Mouse (Mus musculus) CH12.LX (cell line): ENCODE results near the gene 6030408B16Rik. TPM values are rescaled to one million over a fixed set of nuclear protein-coding genes. Genes with fewer than 3 reads are reported as not detected.

Experiments
- DNase-seq: peaks from one replicate; pipeline ENCODE4 v3.0.0-alpha.2; 2013; ENCODE audit errors: extremely low read depth
- H3K27ac ChIP-seq: 2 replicates; pipeline ENCODE4 v1.5.1; 2012; ENCODE audit warnings: low read depth, mild to moderate bottlenecking, control low read depth, moderate library complexity; ENCODE audit not compliant: insufficient read depth
- H3K27me3 ChIP-seq: replicated peaks from 2 replicates; pipeline ENCODE3; 2012; ENCODE audit warnings: inconsistent platforms
- H3K36me3 ChIP-seq, 2 experiments: replicated peaks in 1 of 2; 2 replicates each; pipeline versions ENCODE3 to v1.6.1; 2012; ENCODE audit warnings: inconsistent platforms in 1 of 2, low read length in 1 of 2, mild to moderate bottlenecking in 1 of 2, mixed read lengths in 1 of 2, moderate library complexity in 1 of 2; ENCODE audit not compliant: control insufficient read depth in 1 of 2, insufficient read depth in 1 of 2
- H3K4me1 ChIP-seq, 2 experiments: 2 replicates each; pipeline ENCODE4 v1.6.1; 2012; ENCODE audit warnings: inconsistent platforms in 1 of 2, moderate library complexity in 1 of 2; ENCODE audit not compliant: insufficient read depth in 2 of 2, control insufficient read depth in 1 of 2
- H3K4me2 ChIP-seq: 2 replicates; pipeline ENCODE4 v1.6.1; 2012; ENCODE audit warnings: low read depth, mild to moderate bottlenecking, control low read depth; ENCODE audit not compliant: poor library complexity, insufficient read depth, severe bottlenecking
- H3K4me3 ChIP-seq, 3 experiments: fragments of 150-350 bp in 1 of 3; sonication (generic) in 1 of 3; replicated peaks in 1 of 3; 2 replicates each; pipeline versions ENCODE3 to v1.5.1; 2011 to 2012; ENCODE audit warnings: low read depth in 2 of 3, low read length in 2 of 3, mild to moderate bottlenecking in 2 of 3, moderate library complexity in 2 of 3, control low read depth in 1 of 3, improper control_type of control experiment in 1 of 3, inconsistent platforms in 1 of 3, mixed read lengths in 1 of 3; ENCODE audit not compliant: poor library complexity in 1 of 3
- H3K79me2 ChIP-seq: replicated peaks from 2 replicates; pipeline ENCODE4 v1.6.1; 2012; ENCODE audit warnings: mild to moderate bottlenecking, moderate library complexity; ENCODE audit not compliant: control insufficient read depth, poor library complexity, insufficient read depth, severe bottlenecking; ENCODE audit errors: extremely low read depth
- H3K9ac ChIP-seq: 2 replicates; pipeline ENCODE4 v1.6.1; 2012; ENCODE audit warnings: low read depth, mild to moderate bottlenecking, control low read depth, moderate library complexity; ENCODE audit not compliant: insufficient read depth
- H3K9me3 ChIP-seq: replicated peaks from 2 replicates; pipeline ENCODE3; 2012; ENCODE audit warnings: low read length, inconsistent platforms, mixed read lengths
- BHLHE40 ChIP-seq: IDR thresholded peaks from 2 replicates; pipeline ENCODE4 v1.6.1; 2011; ENCODE audit warnings: mild to moderate bottlenecking, low read depth, low read length, improper control_type of control experiment
- CHD1 ChIP-seq: IDR thresholded peaks from 2 replicates; pipeline ENCODE4 v1.6.1; 2012; ENCODE audit warnings: low read depth, low read length, improper control_type of control experiment, inconsistent platforms
- CHD2 ChIP-seq: IDR thresholded peaks from 2 replicates; pipeline ENCODE4 v1.6.1; 2011; ENCODE audit warnings: low read length, improper control_type of control experiment
- CTCF ChIP-seq, 2 experiments: IDR thresholded peaks in 1 of 2; conservative IDR thresholded peaks in 1 of 2; 2 replicates each; pipeline ENCODE4 v1.5.1; 2011 to 2012; ENCODE audit warnings: low read depth in 2 of 2, low read length in 2 of 2, improper control_type of control experiment in 1 of 2, inconsistent platforms in 1 of 2, mild to moderate bottlenecking in 1 of 2, moderate library complexity in 1 of 2
- ETS1 ChIP-seq: conservative IDR thresholded peaks from 2 replicates; pipeline ENCODE4 v1.6.1; 2012; ENCODE audit warnings: low read depth, mild to moderate bottlenecking, inconsistent platforms, low read length, improper control_type of control experiment, moderate library complexity
- HCFC1 ChIP-seq: IDR thresholded peaks from 2 replicates; pipeline ENCODE4 v1.6.1; 2012; ENCODE audit warnings: low read depth, mild to moderate bottlenecking, inconsistent platforms, low read length, improper control_type of control experiment
- JUN ChIP-seq: IDR thresholded peaks from 2 replicates; pipeline ENCODE4 v1.6.1; 2011; ENCODE audit warnings: low read depth, mild to moderate bottlenecking, low read length, improper control_type of control experiment, moderate library complexity; ENCODE audit not compliant: insufficient read depth
- JUND ChIP-seq: conservative IDR thresholded peaks from 2 replicates; pipeline ENCODE4 v1.6.1; 2011; ENCODE audit warnings: low read depth, low read length, improper control_type of control experiment
- MEF2A ChIP-seq: IDR thresholded peaks from 2 replicates; pipeline ENCODE4 v1.6.1; 2014; ENCODE audit warnings: low read depth, mild to moderate bottlenecking, inconsistent platforms, low read length, improper control_type of control experiment, borderline replicate concordance
- MYC ChIP-seq: IDR thresholded peaks from 2 replicates; pipeline ENCODE4 v1.6.1; 2011; ENCODE audit warnings: low read depth, mild to moderate bottlenecking, improper control_type of control experiment, low read length
- NRF1 ChIP-seq: IDR thresholded peaks from 2 replicates; pipeline ENCODE4 v1.6.1; 2014; ENCODE audit warnings: low read depth, mild to moderate bottlenecking, inconsistent platforms, low read length, improper control_type of control experiment, moderate library complexity
- PAX5 ChIP-seq: IDR thresholded peaks from 2 replicates; pipeline ENCODE4 v1.6.1; 2012; ENCODE audit warnings: low read length, inconsistent platforms, mixed read lengths
- POLR2A ChIP-seq: IDR thresholded peaks from 2 replicates; pipeline ENCODE4 v1.6.1; 2011; ENCODE audit warnings: low read depth, mild to moderate bottlenecking, improper control_type of control experiment, low read length
- RCOR1 ChIP-seq: conservative IDR thresholded peaks from 2 replicates; pipeline ENCODE4 v1.6.1; 2012; ENCODE audit warnings: low read depth, mild to moderate bottlenecking, inconsistent platforms, low read length, improper control_type of control experiment
- TBP ChIP-seq: conservative IDR thresholded peaks from 2 replicates; pipeline ENCODE4 v1.6.1; 2011; ENCODE audit warnings: low read depth, low read length, improper control_type of control experiment
- TCF12 ChIP-seq: IDR thresholded peaks from 2 replicates; pipeline ENCODE4 v1.6.1; 2014; ENCODE audit warnings: low read depth, mild to moderate bottlenecking, inconsistent platforms, low read length, improper control_type of control experiment
- UBTF ChIP-seq: IDR thresholded peaks from 2 replicates; pipeline ENCODE4 v1.6.1; 2012; ENCODE audit warnings: low read depth, mild to moderate bottlenecking, inconsistent platforms, low read length, improper control_type of control experiment, moderate library complexity
- USF1 ChIP-seq: IDR thresholded peaks from 2 replicates; pipeline ENCODE4 v1.6.1; 2014; ENCODE audit warnings: low read depth, mild to moderate bottlenecking, inconsistent platforms, low read length, improper control_type of control experiment
- ZC3H11A ChIP-seq: IDR thresholded peaks from 2 replicates; pipeline ENCODE4 v1.6.1; 2012; ENCODE audit warnings: low read depth, mild to moderate bottlenecking, inconsistent platforms, low read length, improper control_type of control experiment
- ZMIZ1 ChIP-seq: IDR thresholded peaks from 2 replicates; pipeline ENCODE4 v1.6.1; 2012; ENCODE audit warnings: low read depth, mild to moderate bottlenecking, inconsistent platforms, low read length, improper control_type of control experiment
- dilution Hi-C: fragments of 300-500 bp; cut with MboI; formaldehyde crosslinking; loops from 2 replicates; pipeline ENCODE4 v1.14.3; 2020; ENCODE audit warnings: low sequenced_read_pairs; ENCODE audit not compliant: extremely low pct_unique_long_range_greater_than_20kb, extremely low pct_ligation_motif_present
- in situ Hi-C: fragments of 300-500 bp; cut with MboI; formaldehyde crosslinking; loops from 3 replicates; pipeline ENCODE4 v1.14.3; 2019; ENCODE audit warnings: low sequenced_read_pairs, low pct_ligation_motif_present, low pct_unique_long_range_greater_than_20kb, mixed read lengths
- polyA plus RNA-seq: library from polyadenylated mRNA; unstranded; fragments of >175 nt; gene quantifications from 2 replicates; pipeline ENCODE4 v1.2.1, GENCODE M21; 2012; ENCODE audit warnings: low read depth; ENCODE audit not compliant: insufficient read length
- total RNA-seq, 2 experiments: library from RNA; depleted of rRNA; stranded (reverse); fragments of 300-350 nt in 1 of 2; fragments of >200 nt in 1 of 2; gene quantifications; 2 replicates each; pipeline ENCODE4 v1.2.3; 2012 to 2014

6030408B16Rik gene
- total and polyA plus RNA-seq, 3 experiments, result 0.13 to 0.17 TPM; not detected in 1

GRCm38 (mm10) chr15:101316279-101316912 lies 23.4 kb downstream of the 6030408B16Rik start:
- peak overlapping the region; percentile 26 for H3K4me2 ChIP-seq
- H3K27ac ChIP-seq, result no peak overlapping the region
- DNase-seq, result no peak
- in situ Hi-C loops (no loop called here), dilution Hi-C loops (no loop called here)
- H3K4me3 ChIP-seq, result no peak overlapping the region
- H3K9me3 ChIP-seq, result peaks cover 7% of the 10 kb centered on the region
- H3K27me3 ChIP-seq, result peaks cover 23% of the 10 kb centered on the region
- TF ChIP-seq ETS1, result no peak
- TF ChIP-seq CTCF (conservative IDR thresholded peaks at IDR 0.05 in 1 of 2, IDR thresholded peaks at IDR 0.05 in 1 of 2; ENCODE audit: low read depth in 2 of 2, low read length in 2 of 2), result no peak
- no peak for TF ChIP-seq TCF12
- no peak for TF ChIP-seq BHLHE40
- TF ChIP-seq UBTF, result no peak
- TF ChIP-seq HCFC1, result no peak
- TF ChIP-seq MEF2A, result no peak
- TF ChIP-seq ZMIZ1, result no peak
- no peak for TF ChIP-seq PAX5
- no peak for TF ChIP-seq CHD2
- TF ChIP-seq NRF1, result no peak
- TF ChIP-seq TBP, result no peak
- TF ChIP-seq RCOR1, result no peak
- no peak for TF ChIP-seq USF1
- TF ChIP-seq POLR2A, result no peak
- no peak for TF ChIP-seq MYC
- H3K79me2 ChIP-seq, result no peaks in the 10 kb centered on the region
- H3K4me1 ChIP-seq, result peaks cover 25 to 58% of the 10 kb centered on the region in 2 experiments
- H3K9ac ChIP-seq, result no peak overlapping the region
- H3K36me3 ChIP-seq, result no peaks in the 10 kb centered on the region

DNA sequence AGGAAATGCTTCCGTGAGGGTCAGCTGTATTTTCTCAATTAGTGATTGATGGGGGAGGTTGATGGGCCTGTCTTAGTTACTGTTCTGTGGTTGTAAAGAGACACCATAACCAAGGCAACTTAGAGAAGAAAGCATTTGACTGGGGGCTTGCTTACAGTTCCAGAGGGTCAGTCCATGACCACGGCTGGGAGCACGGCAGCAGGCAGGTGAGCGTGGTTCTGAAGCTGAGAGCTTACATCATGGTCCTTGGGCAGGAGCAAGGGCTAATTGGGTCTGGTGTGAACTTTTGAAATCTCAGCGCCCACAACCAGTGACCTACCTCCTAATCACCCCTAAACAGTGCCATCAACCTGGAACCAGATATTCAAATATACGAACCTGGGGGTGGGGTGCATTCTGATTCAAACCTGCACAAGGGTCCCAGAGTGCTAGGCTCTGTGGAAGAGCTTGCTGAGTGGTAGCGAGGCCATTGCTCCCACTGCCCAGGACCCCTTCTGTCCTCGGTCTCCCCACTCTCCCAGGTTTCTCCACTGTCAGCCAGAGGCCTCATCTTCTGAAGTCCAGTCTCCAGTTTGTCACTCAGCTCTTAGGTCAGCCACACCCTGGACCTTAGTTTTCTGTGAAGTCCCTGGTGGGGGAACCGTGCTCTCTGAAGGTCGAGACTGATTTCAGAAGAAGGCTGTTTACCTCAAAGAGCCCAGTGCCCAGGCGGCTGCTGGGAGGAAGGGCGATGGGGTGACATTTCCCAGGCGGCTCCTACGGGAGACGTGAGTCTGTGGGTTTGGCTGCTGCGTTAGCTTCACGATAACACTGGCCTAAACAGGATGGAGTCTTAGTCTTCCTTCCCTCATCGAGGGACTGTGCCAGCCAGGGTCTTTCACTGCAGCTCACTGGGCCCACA lies 24.2 kb downstream of the 6030408B16Rik start:
- no peaks in the 10 kb centered on the region for H3K36me3 ChIP-seq
- peaks cover 7% of the 10 kb centered on the region for H3K9me3 ChIP-seq
- no peak overlapping the region for H3K9ac ChIP-seq
- H3K4me1 ChIP-seq, result peaks cover 25 to 59% of the 10 kb centered on the region in 2 experiments
- no peak overlapping the region for H3K4me2 ChIP-seq
- H3K27ac ChIP-seq, result no peak overlapping the region
- H3K4me3 ChIP-seq, result no peak overlapping the region
- no peaks in the 10 kb centered on the region for H3K79me2 ChIP-seq
- peaks cover 16% of the 10 kb centered on the region for H3K27me3 ChIP-seq
- no peak for DNase-seq
- TF ChIP-seq POLR2A, result no peak
- no peak for TF ChIP-seq ZC3H11A
- TF ChIP-seq CHD1, result no peak
- no peak for TF ChIP-seq NRF1
- no peak for TF ChIP-seq JUN
- no peak for TF ChIP-seq JUND
- dilution Hi-C loops (no loop called here), in situ Hi-C loops (no loop called here)
